Mouse (Mus musculus) left cerebral cortex, postnatal 10 days (tissue): ENCODE measurements around the gene Hoxd10. TPM values are rescaled to one million over a fixed set of nuclear protein-coding genes. Genes with fewer than 3 reads are reported as not detected.

Experiments
- DNase-seq, 2 experiments: peaks; one replicate each; pipeline ENCODE4 v3.0.0; 2021 to 2022; ENCODE audit warnings: low spot score in 2 of 2, mixed read lengths in 1 of 2; ENCODE audit errors: extremely low spot score in 1 of 2
- intact Hi-C: fragments of 180-260 bp; cut with DNase I; formaldehyde crosslinking; loops from one replicate; pipeline ENCODE4 v1.15.1; 2025
- total RNA-seq, 2 experiments: library from RNA; stranded (reverse); gene quantifications; 2 replicates each; pipeline ENCODE4 v1.2.3; 2021

The Hoxd10 gene
- total RNA-seq, 2 experiments from 2014 or later = not detected

DNA sequence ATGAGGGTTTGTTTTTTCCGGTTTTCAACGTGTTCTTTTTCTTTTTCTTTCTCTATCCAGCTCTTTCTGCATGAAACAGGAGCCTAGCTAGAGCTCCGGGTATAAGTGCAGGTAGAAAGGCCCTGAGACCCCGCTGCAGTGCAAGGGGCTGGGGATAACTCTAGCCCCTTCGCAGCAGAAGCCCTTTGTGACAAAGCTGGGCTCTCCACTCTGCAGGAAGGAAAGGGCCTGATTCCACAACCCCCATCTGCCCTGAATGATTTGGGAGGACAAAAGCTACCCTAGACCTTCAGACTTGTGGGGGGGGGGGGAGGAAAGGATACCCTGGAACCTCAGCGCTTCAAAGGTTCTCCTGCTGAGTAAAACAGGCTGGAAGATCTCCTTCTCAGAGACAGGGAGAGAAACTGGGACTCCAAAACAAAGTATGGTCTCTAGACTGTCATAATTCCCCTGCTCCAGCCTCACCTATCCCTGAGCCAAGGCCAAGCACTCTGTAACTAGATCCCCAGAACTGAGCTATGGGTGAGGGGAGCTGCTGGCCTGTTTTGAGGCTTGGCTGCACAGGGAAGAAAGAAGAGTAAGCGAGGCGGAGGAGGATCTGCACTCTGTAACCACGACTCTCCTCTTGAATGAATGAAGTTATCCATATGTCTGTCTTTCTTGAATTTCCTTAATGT is 15.2 kb upstream of the Hoxd10 start:
- intact Hi-C loops = no loop called here
- no peak for DNase-seq

- intact Hi-C loops = no loop called here
- no peak for DNase-seq
Measured at GRCm38 (mm10) chr2:74677106-74677505, 14.6 kb upstream of the Hoxd10 start.

DNA sequence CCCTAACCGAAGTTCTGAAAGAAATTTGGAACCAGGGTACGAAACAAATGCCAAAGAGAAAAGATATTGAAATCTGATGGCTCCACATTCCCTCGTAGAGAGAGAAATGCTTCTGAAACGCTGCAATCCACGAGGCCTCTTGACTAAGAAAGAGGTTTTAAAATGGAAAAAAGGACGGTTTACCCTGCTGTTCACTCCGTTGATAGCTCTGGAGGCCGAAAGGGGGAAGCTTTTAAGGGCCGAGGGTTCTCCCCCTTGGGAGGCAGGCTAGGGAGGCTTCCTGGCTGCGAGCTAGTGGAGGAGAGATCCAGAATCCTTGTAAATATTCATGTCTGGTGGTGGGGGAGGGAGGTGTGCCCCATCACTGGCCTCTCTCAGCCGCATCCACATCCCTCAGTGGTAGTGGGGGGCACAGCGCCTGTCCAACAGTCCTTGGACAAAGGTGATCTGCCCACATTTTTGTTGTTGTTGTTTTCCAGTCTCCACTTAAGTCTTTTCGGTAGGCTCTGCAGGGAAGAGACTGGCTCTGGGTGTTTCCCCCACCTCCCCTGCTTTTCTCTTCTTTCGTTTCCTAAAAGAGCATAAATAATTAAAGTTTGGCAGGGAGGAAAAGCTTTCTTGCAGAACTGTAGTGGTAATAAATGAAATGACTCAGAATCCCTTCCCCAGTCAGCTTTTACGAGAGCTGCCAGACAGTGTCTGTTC is 12.7 kb upstream of the Hoxd10 start, which contains the start of gene Hoxd11:
Hoxd11 (plus strand) TSS at position 667 of the 705 bp plus-strand sequence.
- intact Hi-C loops = no loop called here
- DNase-seq = no peak

- intact Hi-C loops = no loop called here
- no peak for DNase-seq
Measured at GRCm38 (mm10) chr2:74679596-74679971, 12.1 kb upstream of the Hoxd10 start.

GRCm38 (mm10) chr2:74679980-74680379 is 11.7 kb upstream of the Hoxd10 start:
- intact Hi-C loops = no loop called here
- DNase-seq = no peak

GRCm38 (mm10) chr2:74680561-74681398 is 10.9 kb upstream of the Hoxd10 start:
- DNase-seq = no peak
- intact Hi-C loops = no loop called here

DNA sequence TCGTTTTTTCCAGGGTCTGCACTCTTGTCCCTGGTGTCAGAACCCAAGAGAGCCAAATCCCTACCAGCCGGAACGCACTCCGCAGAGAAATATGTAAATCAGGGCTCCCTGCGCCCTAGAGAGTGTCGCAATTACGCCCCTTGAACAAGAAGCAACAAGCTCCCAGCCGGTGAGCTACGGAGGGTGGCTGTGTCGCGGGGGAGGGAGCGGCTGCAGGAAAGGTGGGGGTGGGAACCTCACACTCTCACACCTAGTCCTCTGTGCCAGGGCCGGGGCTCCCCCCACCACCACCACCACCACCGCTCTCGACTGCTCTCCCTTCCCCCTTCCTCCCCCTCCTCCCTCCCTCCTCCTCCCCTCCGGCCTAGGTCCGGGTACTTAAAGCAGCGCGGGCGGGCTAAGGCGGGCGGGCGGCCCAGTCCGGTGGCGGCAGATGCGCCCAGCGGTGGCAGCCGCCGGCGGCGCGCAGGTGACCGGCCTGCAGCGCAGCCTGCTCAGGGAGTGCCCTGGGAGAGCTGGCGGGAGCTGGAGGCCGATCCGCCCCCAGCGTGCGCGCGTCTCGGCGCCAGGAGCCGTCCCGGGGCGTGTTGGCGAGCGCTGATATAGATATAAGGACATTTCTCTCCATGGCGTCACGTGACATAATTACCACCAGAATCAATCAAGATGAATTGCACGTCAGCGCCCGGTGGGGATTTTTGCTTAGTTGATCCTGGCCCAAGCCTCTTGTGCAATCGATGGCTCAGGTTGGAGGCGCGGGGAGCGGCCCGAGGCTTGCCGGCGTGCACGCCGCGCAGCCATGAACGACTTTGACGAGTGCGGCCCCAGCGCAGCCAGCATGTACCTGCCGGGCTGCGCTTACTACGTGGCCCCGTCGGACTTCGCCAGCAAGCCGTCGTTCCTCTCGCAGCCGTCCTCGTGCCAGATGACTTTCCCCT is 9.9 kb upstream of the Hoxd10 start:
- intact Hi-C loops = no loop called here

GRCm38 (mm10) chr2:74682796-74683195 is 8.9 kb upstream of the Hoxd10 start:
- intact Hi-C loops = no loop called here

More for the DNA sequence above, 9.9 kb upstream of the Hoxd10 start:
- DNase-seq = no peak

GRCm38 (mm10) chr2:74683471-74683951 is 8.2 kb upstream of the Hoxd10 start:
- DNase-seq = no peak
- intact Hi-C loops = no loop called here

More at GRCm38 (mm10) chr2:74682796-74683195, 8.9 kb upstream of the Hoxd10 start:
- DNase-seq = no peak

- no peak for DNase-seq
- intact Hi-C loops = no loop called here
Measured at GRCm38 (mm10) chr2:74684106-74684505, 7.6 kb upstream of the Hoxd10 start.

DNA sequence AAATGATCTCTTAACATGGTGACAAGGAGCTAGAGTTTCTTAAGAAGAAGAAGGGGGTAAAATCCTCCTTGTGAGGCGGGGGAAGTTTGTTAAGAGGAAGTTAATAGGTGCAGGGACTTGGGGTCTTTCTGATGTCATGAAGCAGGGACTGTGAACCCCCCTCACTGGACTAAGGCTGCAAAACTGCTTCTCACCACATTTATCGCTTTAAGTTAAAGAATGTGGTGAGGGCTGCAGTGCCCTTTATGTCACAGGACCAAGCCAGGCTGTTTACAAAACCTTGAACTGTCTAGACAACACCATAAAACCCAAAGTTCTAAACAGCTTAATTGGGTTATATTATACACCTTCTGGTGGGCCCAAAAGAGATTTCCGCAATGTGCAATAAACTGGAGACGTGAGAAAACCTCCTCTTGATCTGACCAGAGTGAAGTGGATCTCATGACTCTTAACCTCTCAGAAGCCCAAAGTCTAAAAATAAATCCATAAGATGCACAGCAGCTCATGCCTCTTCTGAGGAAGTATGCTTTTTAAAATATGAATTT is 6.6 kb upstream of the Hoxd10 start:
- intact Hi-C loops = no loop called here
- DNase-seq = no peak

DNA sequence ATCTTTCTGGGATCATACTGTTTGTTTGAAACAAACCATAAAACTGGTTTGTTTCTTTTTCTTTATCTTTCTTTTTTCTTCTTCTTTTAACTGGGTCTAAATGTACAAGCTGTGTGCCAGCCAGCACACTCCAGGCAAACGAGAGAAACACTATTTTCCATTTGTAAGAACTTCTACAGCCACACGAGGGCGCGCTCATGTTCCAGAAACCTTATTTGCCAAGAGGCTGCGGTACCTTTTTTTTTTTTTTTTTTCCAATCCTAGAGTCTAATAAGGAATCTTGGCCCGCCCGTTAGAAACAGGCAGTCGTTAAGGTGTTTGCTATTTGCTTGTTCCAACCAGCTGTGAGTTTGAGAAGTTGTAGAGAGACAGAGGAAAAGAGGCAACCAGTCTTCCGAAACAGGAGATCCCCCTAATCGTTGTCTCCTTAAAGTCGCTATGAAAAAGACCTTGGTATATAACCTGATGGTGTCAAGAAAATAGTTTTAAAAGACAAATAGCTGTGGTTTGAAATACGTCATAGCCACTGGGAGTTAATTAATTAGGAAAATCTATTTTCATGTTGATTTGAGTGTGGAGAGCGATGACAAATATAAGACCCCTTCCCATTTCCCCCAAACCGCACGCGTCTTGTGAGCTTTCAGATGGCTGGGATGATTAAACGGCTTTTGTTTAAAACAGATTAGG is 5.3 kb upstream of the Hoxd10 start:
- intact Hi-C loops = no loop called here
- DNase-seq = peak in 1 of 2 experiments; percentile 53

GRCm38 (mm10) chr2:74686988-74687697 is 4.6 kb upstream of the Hoxd10 start:
- no peak for DNase-seq
- intact Hi-C loops = no loop called here

GRCm38 (mm10) chr2:74687698-74688555 is 3.8 kb upstream of the Hoxd10 start:
- no peak for DNase-seq
- intact Hi-C loops = no loop called here

DNA sequence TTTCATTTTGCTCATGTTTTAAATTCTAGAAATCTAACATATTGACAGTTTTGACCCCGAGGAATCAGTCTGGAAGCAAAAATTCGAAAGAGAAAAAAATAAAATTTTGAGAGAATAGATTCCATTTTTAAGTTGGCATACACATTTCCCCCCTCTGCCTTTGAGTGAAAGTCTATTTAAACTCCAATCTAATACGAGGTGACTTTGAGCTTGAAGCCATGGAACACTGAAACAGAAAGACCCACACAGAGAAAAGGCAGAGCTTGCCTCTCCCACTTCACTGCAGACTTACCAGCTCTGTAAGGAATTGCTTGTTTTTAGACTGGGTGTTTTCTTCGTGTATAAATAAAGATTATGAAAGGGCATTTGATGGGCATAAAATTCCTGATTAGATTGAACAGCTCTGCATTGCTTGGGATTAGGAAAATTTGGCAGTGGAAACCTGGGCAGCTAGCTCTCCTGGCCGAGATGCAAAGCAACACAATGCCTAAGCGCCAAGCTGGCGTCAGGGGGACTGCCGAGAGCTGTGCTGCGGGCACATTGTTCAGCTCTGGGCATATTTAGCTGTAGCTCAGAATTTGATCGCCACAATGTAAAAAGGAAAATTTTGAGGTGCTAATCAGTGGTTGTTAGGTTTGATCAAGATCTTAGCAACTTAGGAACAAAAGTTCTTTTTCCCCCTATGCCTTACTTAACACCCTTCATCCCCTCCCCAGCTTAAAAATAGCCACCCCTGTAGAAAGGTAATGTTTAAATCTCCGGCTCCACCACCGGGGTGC is 2.7 kb upstream of the Hoxd10 start:
- intact Hi-C loops = no loop called here
- no peak for DNase-seq
